Mouse (Mus musculus) forebrain, embryonic 14.5 days (tissue): ENCODE data around the gene Ugt1a5. TPM values are rescaled to one million over a fixed set of nuclear protein-coding genes. Genes with fewer than 3 reads are reported as not detected.

Source experiments
- ATAC-seq: fragments of 200-750 bp; cut with Nextera tagmentation; 2 replicates; pipeline ENCODE4 v1.8.0; 2017; ENCODE audit warnings: mild to moderate bottlenecking, moderate library complexity
- DNase-seq: peaks from one replicate; pipeline ENCODE4 v3.0.0-alpha.2; 2015; ENCODE audit warnings: low spot score
- H3K27ac ChIP-seq: fragments of 300-500 bp; sonication (generic); 2 replicates; pipeline ENCODE4 v1.5.1; 2014; ENCODE audit warnings: low read depth, mild to moderate bottlenecking, control low read depth, low read length, moderate library complexity
- H3K27me3 ChIP-seq: fragments of 300-500 bp; sonication (generic); replicated peaks from 2 replicates; pipeline ENCODE4 v1.6.1; 2014; ENCODE audit warnings: low read length, control low read depth, mixed read lengths; ENCODE audit not compliant: control insufficient read depth, insufficient read depth
- H3K36me3 ChIP-seq: fragments of 300-500 bp; sonication (generic); 2 replicates; pipeline ENCODE4 v1.6.1; 2014; ENCODE audit warnings: low read length, control low read depth; ENCODE audit not compliant: control insufficient read depth, insufficient read depth
- H3K4me1 ChIP-seq: fragments of 300-500 bp; sonication (generic); 2 replicates; pipeline ENCODE4 v1.6.1; 2014; ENCODE audit warnings: antibody characterized with exemption, low read length, control low read depth; ENCODE audit not compliant: control insufficient read depth, insufficient read depth
- H3K4me2 ChIP-seq: fragments of 300-500 bp; sonication (generic); 2 replicates; pipeline ENCODE4 v1.6.1; 2014; ENCODE audit warnings: mild to moderate bottlenecking, control low read depth, low read length
- H3K4me3 ChIP-seq: fragments of 300-500 bp; sonication (generic); 2 replicates; pipeline ENCODE4 v1.5.1; 2014; ENCODE audit warnings: low read depth, low read length, control low read depth
- H3K9ac ChIP-seq: fragments of 300-500 bp; sonication (generic); 2 replicates; pipeline ENCODE4 v1.6.1; 2014; ENCODE audit warnings: mild to moderate bottlenecking, low read length, control low read depth, moderate library complexity
- H3K9me3 ChIP-seq: fragments of 300-500 bp; sonication (generic); replicated peaks from 2 replicates; pipeline ENCODE4 v1.6.1; 2016; ENCODE audit warnings: low read length, control low read depth, mixed read lengths; ENCODE audit not compliant: control insufficient read depth
- WGBS: fragments of 180-500 bp; shearing (Covaris S2); extraction: QIAGEN DNeasy Blood & Tissue Kit; methylation state at CpG from one replicate; pipeline ENCODE4 v1.1.7; 2014; 5-methylcytosine and 5-hydroxymethylcytosine counted together
- polyA plus RNA-seq: library from polyadenylated mRNA; unstranded; fragments of >200 nt; fragmentation: Nextera tagmentation; extraction: Ambion mirVana; gene quantifications from 2 replicates; pipeline ENCODE4 v1.2.1, GENCODE M21; 2014

Ugt1a5 gene
- polyA plus RNA-seq, 1 experiment from 2014 or later: not detected

- H3K4me3 ChIP-seq: no peak overlapping the region
- 79% methylated on average over 6 of the region's 6 CpGs for WGBS
- H3K4me2 ChIP-seq: no peak overlapping the region
- no peaks in the 10 kb centered on the region for H3K27me3 ChIP-seq
- DNase-seq (no peak), ATAC-seq (no peak)
- H3K27ac ChIP-seq: no peak overlapping the region
- peaks cover 93% of the 10 kb centered on the region for H3K9me3 ChIP-seq
- H3K9ac ChIP-seq: no peak overlapping the region
- no peaks in the 10 kb centered on the region for H3K36me3 ChIP-seq
- no peaks in the 10 kb centered on the region for H3K4me1 ChIP-seq
Observed at GRCm38 (mm10) chr1:88238771-88239170, 73.0 kb downstream of the Ugt1a5 start.

- Histone ChIP-seq H3K4me1 (no peaks in the 10 kb centered on the region), H3K36me3 (no peaks in the 10 kb centered on the region), H3K9me3 (peaks cover 92% of the 10 kb centered on the region), H3K4me3 (no peak overlapping the region), H3K27me3 (no peaks in the 10 kb centered on the region), H3K9ac (no peak overlapping the region), H3K27ac (no peak overlapping the region), H3K4me2 (no peak overlapping the region)
- DNase-seq: no peak
- 75% methylated on average over 5 of the region's 5 CpGs for WGBS
- ATAC-seq: no peak
Observed at GRCm38 (mm10) chr1:88240072-88240471, 74.3 kb downstream of the Ugt1a5 start.

- WGBS: 71% methylated on average over 4 of the region's 4 CpGs
Observed at GRCm38 (mm10) chr1:88240579-88240978, 74.8 kb downstream of the Ugt1a5 start.

GRCm38 (mm10) chr1:88243861-88244260, 78.0 kb downstream of the Ugt1a5 start:
- no peak overlapping the region for H3K27ac ChIP-seq
- H3K4me2 ChIP-seq: no peak overlapping the region
- H3K9me3 ChIP-seq: peaks cover 94% of the 10 kb centered on the region
- no peaks in the 10 kb centered on the region for H3K4me1 ChIP-seq
- H3K4me3 ChIP-seq: no peak overlapping the region
- WGBS: 64% methylated on average over 5 of the region's 5 CpGs
- H3K36me3 ChIP-seq: no peaks in the 10 kb centered on the region
- H3K9ac ChIP-seq: no peak overlapping the region
- ATAC-seq (no peak), DNase-seq (no peak)
- no peaks in the 10 kb centered on the region for H3K27me3 ChIP-seq

More at GRCm38 (mm10) chr1:88240579-88240978, 74.8 kb downstream of the Ugt1a5 start:
- H3K4me1 ChIP-seq: no peaks in the 10 kb centered on the region
- H3K27me3 ChIP-seq: no peaks in the 10 kb centered on the region
- no peaks in the 10 kb centered on the region for H3K36me3 ChIP-seq
- no peak overlapping the region for H3K9ac ChIP-seq
- DNase-seq (no peak), ATAC-seq (no peak)
- H3K9me3 ChIP-seq: peaks cover 92% of the 10 kb centered on the region
- no peak overlapping the region for H3K4me2 ChIP-seq
- no peak overlapping the region for H3K4me3 ChIP-seq
- no peak overlapping the region for H3K27ac ChIP-seq

- Histone ChIP-seq H3K27ac (no peak overlapping the region), H3K4me1 (no peaks in the 10 kb centered on the region), H3K36me3 (no peaks in the 10 kb centered on the region), H3K4me2 (no peak overlapping the region), H3K9me3 (peaks cover 94% of the 10 kb centered on the region), H3K27me3 (no peaks in the 10 kb centered on the region), H3K4me3 (no peak overlapping the region), H3K9ac (no peak overlapping the region)
- ATAC-seq (no peak), DNase-seq (no peak)
- WGBS: 78% methylated on average over 6 of the region's 6 CpGs
Observed at GRCm38 (mm10) chr1:88245881-88246280, 80.1 kb downstream of the Ugt1a5 start.

GRCm38 (mm10) chr1:88246386-88246785, 80.6 kb downstream of the Ugt1a5 start:
- H3K4me3 ChIP-seq: no peak overlapping the region
- 46% methylated on average over 6 of the region's 6 CpGs for WGBS
- H3K4me2 ChIP-seq: no peak overlapping the region
- DNase-seq (no peak), ATAC-seq (no peak)
- no peaks in the 10 kb centered on the region for H3K36me3 ChIP-seq
- no peak overlapping the region for H3K9ac ChIP-seq
- peaks cover 95% of the 10 kb centered on the region for H3K9me3 ChIP-seq
- no peaks in the 10 kb centered on the region for H3K27me3 ChIP-seq
- H3K4me1 ChIP-seq: no peaks in the 10 kb centered on the region
- no peak overlapping the region for H3K27ac ChIP-seq

GRCm38 (mm10) chr1:88247660-88248059, 81.8 kb downstream of the Ugt1a5 start:
- H3K4me2 ChIP-seq: no peak overlapping the region
- no peaks in the 10 kb centered on the region for H3K4me1 ChIP-seq
- H3K4me3 ChIP-seq: no peak overlapping the region
- WGBS: 49% methylated on average over 2 of the region's 2 CpGs
- no peaks in the 10 kb centered on the region for H3K36me3 ChIP-seq
- ATAC-seq (no peak), DNase-seq (no peak)
- no peak overlapping the region for H3K9ac ChIP-seq
- H3K9me3 ChIP-seq: peaks cover 92% of the 10 kb centered on the region
- H3K27ac ChIP-seq: no peak overlapping the region
- no peaks in the 10 kb centered on the region for H3K27me3 ChIP-seq

GRCm38 (mm10) chr1:88248658-88249057, 82.8 kb downstream of the Ugt1a5 start:
- DNase-seq: no peak
- Histone ChIP-seq H3K4me3 (no peak overlapping the region), H3K9me3 (peaks cover 93% of the 10 kb centered on the region), H3K27ac (no peak overlapping the region), H3K36me3 (no peaks in the 10 kb centered on the region), H3K27me3 (no peaks in the 10 kb centered on the region), H3K4me1 (no peaks in the 10 kb centered on the region), H3K9ac (no peak overlapping the region), H3K4me2 (no peak overlapping the region)
- 68% methylated on average over 4 of the region's 4 CpGs for WGBS
- no peak for ATAC-seq

GRCm38 (mm10) chr1:88249596-88249995, 83.8 kb downstream of the Ugt1a5 start:
- DNase-seq (no peak), ATAC-seq (no peak)
- Histone ChIP-seq H3K27ac (no peak overlapping the region), H3K36me3 (no peaks in the 10 kb centered on the region), H3K4me3 (no peak overlapping the region), H3K9ac (no peak overlapping the region), H3K9me3 (peaks cover 90% of the 10 kb centered on the region), H3K27me3 (no peaks in the 10 kb centered on the region), H3K4me2 (no peak overlapping the region), H3K4me1 (no peaks in the 10 kb centered on the region)
- 80% methylated on average over 7 of the region's 7 CpGs for WGBS
